Mouse (Mus musculus) forelimb bud, embryonic 11.5 days (tissue): ENCODE data around the gene Spata21.
"Not testable (repeated sequence)": the region's sequence is repeated elsewhere in the genome, so short reads cannot be mapped to it uniquely, and the experiment has no call there.

ENCODE experiments used
- DNase-seq: peaks from one replicate; pipeline ENCODE4 v3.0.0-alpha.2; 2012; ENCODE audit warnings: low read depth, low spot score

Gene Spata21

GRCm38 (mm10) chr4:141130704-141131342 is 42.7 kb downstream of the Spata21 start:
- DNase-seq = no peak

GRCm38 (mm10) chr4:141131531-141132061 is 43.5 kb downstream of the Spata21 start:
- DNase-seq = no peak

- DNase-seq = no peak
Measured at GRCm38 (mm10) chr4:141132191-141132590, 44.1 kb downstream of the Spata21 start.

GRCm38 (mm10) chr4:141133227-141133626 is 45.1 kb downstream of the Spata21 start:
- DNase-seq = no peak

DNA sequence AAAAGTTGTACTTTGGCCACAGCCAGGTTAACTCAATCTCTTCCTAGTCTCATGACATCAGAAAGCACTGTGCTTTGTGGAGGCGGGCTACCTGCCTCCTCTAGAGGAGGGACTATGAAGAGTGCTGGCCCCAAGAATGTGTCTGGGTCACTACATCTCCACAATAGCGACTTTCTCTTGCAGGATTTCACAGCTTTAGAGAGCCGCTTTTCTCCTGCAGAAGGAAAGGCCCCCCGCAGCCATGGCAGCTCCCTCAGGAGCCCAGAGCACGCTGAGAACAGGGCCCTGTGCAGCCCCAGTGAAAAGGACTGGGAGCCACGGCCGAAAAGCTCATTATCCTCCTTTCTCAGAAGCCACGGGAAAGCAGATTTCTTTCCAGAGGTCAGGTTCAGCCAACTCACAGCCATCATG is 45.9 kb downstream of the Spata21 start:
- no peak for DNase-seq

DNA sequence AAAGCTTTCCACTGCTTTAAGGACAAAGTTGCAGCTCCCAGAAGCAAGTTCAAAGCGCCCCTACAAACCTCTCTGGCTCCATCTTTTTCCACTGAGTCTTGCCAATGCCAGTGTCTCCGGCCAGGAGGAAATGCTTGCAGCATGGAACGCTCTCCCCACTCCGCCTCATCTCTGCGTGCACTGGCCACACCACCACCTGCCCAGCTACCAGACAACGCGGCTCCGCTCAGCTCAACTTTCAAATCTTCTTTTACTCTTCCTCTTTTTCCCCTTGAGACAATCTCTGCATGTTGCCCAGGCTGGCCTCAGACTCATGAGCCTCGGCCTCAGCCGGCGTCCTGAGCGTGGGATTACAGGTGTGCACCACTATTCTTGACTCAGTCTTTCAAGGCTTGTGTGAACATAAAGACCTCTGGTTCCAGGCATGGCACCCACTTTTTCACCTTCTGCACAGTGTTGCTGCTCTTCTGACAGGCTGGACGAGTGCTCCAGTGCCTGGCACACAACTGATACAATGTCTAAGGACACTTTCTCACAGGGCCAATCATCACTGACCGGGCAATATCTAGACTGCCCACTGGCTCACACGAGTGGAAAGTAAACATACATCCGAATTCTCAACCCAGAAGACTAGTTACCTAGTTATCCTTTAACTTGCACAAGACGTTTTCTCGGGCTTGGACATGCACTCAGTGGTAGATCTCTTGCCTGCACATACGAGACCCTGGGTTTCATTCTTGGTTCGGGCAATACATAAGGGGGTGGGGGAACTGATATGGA is 46.8 kb downstream of the Spata21 start:
- DNase-seq = no peak

- DNase-seq = no peak
Measured at GRCm38 (mm10) chr4:141136126-141136525, 48.0 kb downstream of the Spata21 start.

GRCm38 (mm10) chr4:141137740-141138139 is 49.6 kb downstream of the Spata21 start:
- not testable (repeated sequence) for DNase-seq

DNA sequence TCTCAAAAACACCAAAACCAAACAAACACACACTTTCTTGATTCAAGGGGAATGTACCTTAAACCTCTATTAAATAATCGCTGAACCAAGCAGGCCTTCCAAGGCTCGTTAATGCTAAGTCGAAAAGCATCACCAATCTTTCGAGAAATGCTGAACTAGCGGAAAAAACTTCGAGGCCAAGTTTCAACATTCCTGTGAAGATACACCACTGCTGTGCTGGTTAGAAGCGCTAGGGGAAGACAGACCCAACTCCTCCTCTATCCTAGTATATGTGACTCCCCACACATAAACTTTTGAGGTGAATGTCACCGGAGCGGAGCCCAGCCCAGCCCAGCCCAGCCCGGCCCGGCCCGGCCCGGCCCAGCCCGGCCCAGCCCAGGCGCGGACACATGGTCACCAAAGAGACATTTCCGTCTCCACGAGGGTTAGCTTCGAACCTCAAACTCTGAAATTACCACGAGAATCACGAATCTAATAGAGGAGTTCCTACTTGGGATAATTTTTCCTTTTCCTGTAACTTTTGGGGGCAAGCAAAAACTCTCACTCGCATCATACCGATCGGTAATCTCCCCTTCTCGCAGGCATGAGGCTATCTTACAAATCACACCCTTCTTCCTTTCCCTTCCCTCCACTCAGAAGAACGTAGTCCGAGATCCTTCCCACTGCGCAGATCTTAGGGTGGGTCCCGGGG is 50.4 kb downstream of the Spata21 start:
- no peak for DNase-seq

DNA sequence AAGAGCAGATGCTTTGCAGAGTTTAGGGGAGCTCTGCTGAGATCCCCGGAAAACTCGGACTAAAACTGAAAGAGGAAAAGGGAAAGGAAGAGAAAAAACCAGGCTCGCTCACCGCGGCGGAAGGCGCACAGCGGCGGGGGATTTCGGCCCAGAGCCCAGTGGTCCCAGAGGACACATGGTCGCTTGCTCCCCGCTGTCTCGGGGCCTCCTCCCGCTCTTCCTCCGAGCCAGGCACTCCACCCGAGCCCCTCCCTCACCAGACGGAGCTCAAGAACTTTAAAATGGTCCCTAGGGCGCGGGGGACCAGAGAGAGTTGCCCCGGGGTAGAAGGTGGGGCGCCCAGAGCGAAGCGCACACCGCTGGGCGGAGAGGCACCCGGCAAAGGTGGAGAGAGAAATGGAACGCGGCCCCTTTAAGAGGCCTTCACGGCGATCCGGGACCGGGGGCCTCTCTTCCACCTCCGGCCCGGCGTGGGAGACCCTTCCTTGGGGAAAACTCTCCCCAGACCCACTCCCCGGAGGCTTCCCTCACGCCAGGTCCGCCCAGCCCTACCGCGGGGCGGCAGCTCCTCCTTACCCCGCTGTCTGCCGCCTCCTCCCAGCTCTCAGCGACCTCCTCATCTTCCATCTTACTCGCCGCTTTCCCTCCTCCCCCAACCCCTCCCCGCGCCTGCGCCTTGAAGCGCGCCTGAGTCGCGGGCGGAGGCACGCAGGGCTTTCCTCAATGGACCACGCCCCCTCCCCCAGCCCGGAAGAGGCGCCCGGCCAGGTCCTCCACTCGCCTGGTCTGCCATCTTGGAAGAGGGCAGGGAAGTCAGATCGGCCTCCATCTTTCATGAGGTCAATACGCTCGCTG is 51.2 kb downstream of the Spata21 start, which contains the start of gene Szrd1:
Gene Szrd1, minus strand, starts transcription at position 660 of the 855 bp plus-strand sequence.
- DNase-seq = peak; percentile 98

- DNase-seq = not testable (repeated sequence)
Measured at GRCm38 (mm10) chr4:141140354-141140753, 52.2 kb downstream of the Spata21 start.

DNA sequence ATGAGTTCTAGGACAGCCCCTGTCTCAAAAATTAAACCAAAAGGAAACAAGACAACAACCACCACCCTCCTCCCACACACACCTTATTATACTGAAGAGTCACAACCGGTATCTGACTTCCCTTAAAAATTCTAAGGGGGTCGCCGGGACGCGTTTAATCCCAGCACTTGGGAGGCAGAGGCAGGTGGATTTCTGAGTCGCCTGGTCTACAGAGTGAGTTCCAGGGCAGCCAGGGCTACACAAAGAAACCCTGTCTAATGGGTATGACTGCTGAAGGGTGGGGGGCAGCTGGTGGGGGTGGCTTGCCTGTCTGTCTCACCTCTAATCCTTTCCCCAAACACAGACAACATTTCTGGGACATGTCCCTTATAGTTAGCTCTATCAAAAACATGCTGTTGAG is 52.8 kb downstream of the Spata21 start:
- DNase-seq = no peak

GRCm38 (mm10) chr4:141142285-141142811 is 54.2 kb downstream of the Spata21 start:
- peak; percentile 70 for DNase-seq

DNA sequence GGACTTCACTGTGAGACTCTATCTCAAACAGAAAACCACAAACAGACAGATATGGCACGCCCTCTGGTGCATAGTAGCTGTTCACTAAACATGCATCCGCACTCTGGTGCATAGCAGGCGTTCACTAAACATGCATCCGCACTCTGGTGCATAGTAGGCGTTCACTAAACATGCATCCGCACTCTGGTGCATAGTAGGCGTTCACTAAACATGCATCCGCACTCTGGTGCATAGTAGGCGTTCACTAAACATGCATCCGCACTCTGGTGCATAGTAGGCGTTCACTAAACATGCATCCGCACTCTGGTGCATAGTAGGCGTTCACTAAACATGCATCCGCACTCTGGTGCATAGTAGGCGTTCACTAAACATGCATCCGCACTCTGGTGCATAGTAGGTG is 57.0 kb downstream of the Spata21 start:
- DNase-seq = not testable (repeated sequence)

GRCm38 (mm10) chr4:141146491-141147033 is 58.4 kb downstream of the Spata21 start:
- no peak for DNase-seq

GRCm38 (mm10) chr4:141147112-141148008 is 59.2 kb downstream of the Spata21 start, which contains the start of gene Fbxo42:
Fbxo42 (plus strand) TSS chr4:141147913.
- peak; percentile 94 for DNase-seq

DNA sequence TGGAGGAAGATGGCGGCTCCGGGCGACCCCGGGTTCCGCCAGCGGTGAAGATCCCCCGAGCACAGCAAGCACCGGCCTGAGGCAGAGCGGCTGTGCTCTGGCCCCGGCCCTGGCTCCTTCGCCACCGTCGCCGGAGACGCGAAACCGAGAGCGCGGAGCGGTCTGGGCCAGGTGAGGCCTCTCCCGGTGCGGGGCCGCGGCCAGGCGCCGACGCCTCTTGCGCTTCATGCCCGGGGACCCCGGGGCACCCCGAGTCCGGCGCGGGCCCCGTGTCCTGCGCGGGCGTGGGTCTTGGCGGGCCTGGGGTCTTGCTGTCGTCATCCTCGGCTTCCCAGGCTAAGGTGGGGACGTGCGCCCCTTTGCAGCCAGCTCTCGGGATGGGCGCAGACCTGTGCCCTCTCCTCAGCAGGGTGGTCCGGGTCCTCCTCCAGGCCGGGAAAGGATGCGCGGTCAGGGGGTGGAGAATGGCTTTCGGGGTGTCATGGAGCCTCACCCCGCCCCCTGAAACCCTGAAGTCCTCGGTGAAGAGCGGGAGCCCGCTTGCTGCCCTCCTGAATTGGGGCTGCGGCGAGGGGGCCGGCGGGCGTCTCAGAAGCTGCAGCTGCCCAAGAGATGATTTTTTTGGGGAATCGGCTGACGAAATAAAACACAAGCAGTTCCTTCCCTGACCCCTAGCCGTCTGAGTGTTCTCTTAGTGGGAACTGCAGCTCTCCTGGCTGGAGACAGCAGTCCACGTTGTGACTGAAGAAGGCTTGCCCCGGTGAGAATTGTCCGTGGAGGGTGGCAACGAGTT is 60.1 kb downstream of the Spata21 start:
- DNase-seq = no peak

GRCm38 (mm10) chr4:141149116-141149515 is 61.0 kb downstream of the Spata21 start:
- DNase-seq = no peak

- DNase-seq = no peak
Measured at GRCm38 (mm10) chr4:141157485-141157884, 69.4 kb downstream of the Spata21 start.
